Mouse (Mus musculus) testis, postnatal 14 days (tissue): Measurements from ENCODE around the gene Wbp11.

Experiments used
- DNase-seq: peaks from one replicate; pipeline ENCODE4 v3.0.0; 2021; ENCODE audit warnings: low spot score

Wbp11 gene

GRCm38 (mm10) chr6:136835352-136835751, 7.3 kb upstream of the Wbp11 start, which contains the start of gene Smco3:
Gene Smco3 (minus strand): TSS chr6:136835452.
- DNase-seq: no peak

GRCm38 (mm10) chr6:136831712-136832111, 3.7 kb upstream of the Wbp11 start:
- DNase-seq: no peak

DNA sequence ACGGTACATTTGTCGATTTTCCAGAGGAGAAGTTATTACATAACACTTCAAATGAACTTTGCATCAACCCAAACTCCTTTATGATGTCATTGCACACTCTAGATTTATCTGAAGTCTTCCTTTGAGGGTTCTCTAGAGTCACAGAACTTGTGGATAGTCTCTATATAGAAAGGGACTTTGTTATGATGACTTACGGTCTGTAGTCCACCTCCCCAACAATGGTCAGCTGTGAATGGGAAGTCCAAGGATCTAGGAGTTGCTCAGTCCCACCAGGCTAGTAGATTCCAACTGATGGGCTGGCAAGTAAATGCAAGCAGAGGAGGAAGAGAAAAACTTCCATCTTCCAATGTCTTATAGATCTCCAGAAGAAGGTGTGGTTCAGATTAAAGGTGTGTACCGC, 648 bp upstream of the Wbp11 start:
- DNase-seq: no peak

DNA sequence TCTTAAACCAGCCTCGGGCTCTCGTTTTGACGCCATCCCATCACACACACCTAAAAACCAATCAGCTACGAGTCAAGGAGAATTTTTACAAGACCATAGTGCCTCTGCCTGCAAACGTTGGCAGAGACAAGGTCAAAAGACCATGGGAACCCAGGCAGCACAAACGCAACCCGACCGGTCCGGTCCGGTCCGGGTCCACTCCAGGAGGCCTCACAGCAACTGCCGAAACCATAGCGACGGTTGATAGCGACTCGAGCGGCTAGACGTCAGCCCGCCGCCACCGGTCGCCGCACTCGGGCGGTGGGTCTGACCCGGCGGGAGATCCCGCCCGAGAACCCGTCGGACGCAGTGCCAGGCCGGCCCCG, 535 bp downstream of the Wbp11 start, which contains the start of gene BC049715:
BC049715 (plus strand) TSS at position 111 of the 365 bp plus-strand sequence.
- no peak for DNase-seq

GRCm38 (mm10) chr6:136827116-136827515, 917 bp downstream of the Wbp11 start:
- DNase-seq: no peak

GRCm38 (mm10) chr6:136824987-136825386, 3.0 kb downstream of the Wbp11 start:
- DNase-seq: no peak

GRCm38 (mm10) chr6:136821086-136821485, 6.9 kb downstream of the Wbp11 start:
- no peak for DNase-seq

- no peak for DNase-seq
Observed at GRCm38 (mm10) chr6:136820381-136820780, 7.7 kb downstream of the Wbp11 start.

DNA sequence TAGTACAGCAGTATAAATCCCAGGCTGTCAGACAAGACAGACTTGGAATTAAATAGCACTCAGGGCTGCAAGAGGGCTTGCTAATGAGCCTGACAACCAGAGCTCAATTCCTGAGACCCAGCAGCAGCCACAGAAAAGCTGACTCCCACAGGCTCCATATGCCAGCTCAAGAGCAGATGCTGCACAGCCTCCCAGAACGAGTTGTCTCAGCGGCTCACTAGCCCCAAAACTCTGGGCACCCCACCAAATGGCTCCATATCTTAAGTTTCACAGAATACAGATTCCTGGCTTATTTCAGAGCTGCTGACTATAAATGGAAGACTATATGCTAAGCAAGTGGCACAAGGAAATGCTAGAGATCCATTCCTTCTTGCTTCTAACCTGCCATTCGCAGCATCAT, 10.5 kb downstream of the Wbp11 start:
- no peak for DNase-seq

DNA sequence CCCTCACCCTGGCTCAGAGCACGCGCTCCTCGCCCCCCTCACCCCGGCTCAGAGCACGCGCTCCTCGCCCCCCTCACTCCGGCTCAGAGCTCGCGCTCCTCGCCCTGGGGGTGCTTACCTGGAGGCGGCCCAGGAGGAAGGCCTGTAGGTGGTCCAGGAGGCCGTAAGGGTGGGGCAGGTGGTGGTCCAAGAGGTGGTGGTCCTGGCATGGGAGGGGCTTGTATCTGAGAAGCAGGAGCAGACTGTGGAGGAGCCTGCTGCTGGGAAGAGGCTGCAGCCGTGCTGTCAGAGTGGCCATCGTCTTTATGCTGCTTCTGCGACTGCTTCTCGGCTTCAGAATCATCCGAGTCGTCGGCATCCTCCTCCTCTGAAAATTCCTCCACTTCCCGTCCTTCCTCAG, 11.2 kb downstream of the Wbp11 start:
- no peak for DNase-seq

DNA sequence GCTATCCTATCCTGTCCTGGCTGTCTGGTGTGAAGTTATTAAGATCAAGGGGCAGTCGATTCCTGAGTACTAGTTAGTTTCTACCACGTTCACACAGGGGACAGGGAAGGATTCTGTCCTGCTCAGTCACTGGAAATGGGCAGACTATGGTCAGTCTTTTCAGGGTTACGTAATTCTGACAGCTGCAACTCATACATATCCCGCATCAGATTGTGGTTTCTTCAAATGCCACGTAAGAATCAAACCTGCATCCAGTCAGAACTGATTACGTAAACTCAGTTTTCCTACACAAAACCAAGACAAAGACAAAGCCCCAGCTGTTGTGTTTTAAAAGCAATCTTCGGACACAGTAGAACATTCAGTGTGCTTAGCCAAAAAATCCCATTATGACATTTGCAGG, 12.7 kb downstream of the Wbp11 start:
- DNase-seq: no peak

GRCm38 (mm10) chr6:136813117-136813516, 14.9 kb downstream of the Wbp11 start:
- no peak for DNase-seq

- no peak for DNase-seq
Observed at GRCm38 (mm10) chr6:136811196-136811595, 16.8 kb downstream of the Wbp11 start.

DNA sequence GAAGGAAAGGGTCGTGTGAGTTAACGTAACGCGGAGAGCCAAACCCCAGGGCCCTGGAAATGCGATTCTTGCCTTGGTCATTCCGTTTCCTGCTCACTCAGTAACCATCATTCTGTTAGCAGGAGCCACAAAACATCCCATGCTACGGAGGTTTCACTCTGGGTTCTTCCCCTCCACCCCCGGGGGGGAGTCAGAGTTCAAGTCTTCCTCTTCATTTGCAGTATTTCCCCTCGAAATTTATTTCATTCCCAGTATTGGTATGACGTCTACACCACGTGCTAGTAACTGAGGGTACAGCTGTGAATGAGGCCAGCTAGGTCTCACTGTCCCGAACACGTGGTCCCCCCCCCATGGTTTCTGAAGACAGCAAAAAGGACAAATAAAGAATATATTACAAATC, 18.4 kb downstream of the Wbp11 start:
- no peak for DNase-seq

GRCm38 (mm10) chr6:136809077-136809476, 19.0 kb downstream of the Wbp11 start:
- DNase-seq: no peak

DNA sequence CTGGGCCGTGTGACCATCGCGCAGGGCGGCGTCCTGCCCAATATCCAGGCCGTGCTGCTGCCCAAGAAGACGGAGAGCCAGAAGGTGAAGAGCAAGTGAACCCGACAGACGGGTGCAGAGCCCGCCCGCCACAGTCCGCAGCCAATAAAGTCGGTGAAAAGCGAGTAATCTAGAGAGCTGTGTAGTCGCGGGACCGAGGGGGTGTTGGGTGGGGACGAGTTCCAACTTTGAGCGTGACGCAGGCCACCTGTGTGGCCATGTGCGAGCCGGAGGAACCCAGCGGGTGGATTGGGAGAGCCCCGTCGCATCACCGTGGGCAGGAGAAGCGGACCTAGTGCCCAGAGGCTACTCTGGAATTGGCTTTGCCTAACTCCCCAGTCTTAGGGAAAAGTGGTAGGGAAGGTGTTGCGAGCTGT, 19.4 kb downstream of the Wbp11 start:
- DNase-seq: no peak

GRCm38 (mm10) chr6:136808014-136808417, 20.0 kb downstream of the Wbp11 start, which contains the start of gene H2afj:
Gene H2afj (plus strand): TSS chr6:136808244.
- peak; percentile 97 for DNase-seq

DNA sequence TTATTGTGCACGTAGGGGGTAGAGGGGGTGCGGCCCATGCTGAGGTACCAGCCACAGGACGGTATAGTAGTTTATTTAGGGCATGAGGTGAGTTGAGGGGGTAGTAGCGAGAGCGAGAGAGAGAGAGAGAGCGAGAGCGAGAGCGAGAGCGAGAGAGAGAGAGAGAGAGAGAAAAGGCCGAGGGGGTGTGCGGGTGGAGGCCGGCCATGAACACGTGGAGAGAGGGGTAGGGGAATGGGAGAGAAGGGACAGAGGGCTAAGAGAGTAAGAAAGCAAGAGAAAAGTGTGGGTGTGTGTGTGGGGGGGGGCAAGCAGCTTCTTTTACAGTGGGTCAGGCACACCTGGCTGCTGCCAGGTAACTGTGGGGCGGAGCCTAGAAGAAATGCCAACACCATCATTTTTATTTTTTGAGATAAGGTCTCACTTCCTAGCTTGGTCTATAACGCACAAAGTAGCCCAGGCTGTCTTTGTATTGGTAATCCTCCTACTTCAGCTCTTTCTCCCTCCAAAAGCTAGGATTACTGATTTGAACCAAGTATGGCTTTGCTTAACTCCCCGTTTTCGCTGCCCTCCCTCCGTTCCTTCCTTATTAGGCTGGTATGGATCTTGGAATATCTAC, 20.5 kb downstream of the Wbp11 start:
- DNase-seq: no peak

GRCm38 (mm10) chr6:136806819-136807218, 21.2 kb downstream of the Wbp11 start:
- no peak for DNase-seq

- no peak for DNase-seq
Observed at GRCm38 (mm10) chr6:136805409-136805775, 22.6 kb downstream of the Wbp11 start.

DNA sequence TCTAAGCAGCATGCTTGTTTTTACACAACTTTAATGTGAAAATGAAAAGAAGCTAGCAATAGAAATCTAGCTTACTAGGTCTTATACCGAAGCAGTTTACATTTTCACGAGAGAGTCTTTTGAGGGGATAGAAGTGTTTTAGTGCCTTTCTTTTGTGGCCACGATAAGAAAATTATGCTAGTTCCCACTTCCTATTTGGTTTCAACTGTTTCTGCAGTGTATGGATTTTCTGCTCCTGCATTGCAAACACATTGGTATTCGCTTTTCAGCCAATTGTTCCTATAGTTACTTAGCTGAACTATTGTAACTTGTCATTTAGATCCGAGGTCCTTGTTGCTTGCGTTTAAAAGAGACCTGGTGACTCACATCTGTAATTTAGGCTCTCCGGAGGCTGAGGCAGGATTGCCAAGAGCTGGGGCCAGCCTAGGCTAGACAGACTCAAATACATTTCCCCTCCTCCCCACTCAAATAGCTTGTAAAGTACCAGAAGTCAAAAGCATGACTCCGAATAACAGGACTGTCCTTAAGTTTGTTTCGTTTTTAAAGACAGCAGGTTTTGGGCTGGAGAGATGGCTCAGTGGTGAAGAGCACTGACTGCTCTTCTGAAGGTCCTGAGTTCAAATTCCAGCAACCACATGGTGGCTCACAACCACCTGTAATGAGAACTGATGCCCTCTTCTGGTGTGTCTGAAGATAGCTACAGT, 23.2 kb downstream of the Wbp11 start:
- no peak for DNase-seq

- DNase-seq: peak; percentile 93
Observed at GRCm38 (mm10) chr6:136803739-136804633, 24.0 kb downstream of the Wbp11 start, which contains the start of gene Hist4h4. Gene Hist4h4 (minus strand): TSS chr6:136804415.
